Mouse (Mus musculus) small intestine, adult 2 months (tissue): ENCODE measurements around the gene Scimp.

Experiments used
- CTCF ChIP-seq: fragments of 200-500 bp; IDR thresholded peaks from 2 replicates; pipeline ENCODE4 v1.5.1; 2012; ENCODE audit warnings: low read depth, mild to moderate bottlenecking, control low read depth, inconsistent platforms, low read length, moderate library complexity, mixed read lengths; ENCODE audit not compliant: insufficient replicate concordance, insufficient read length; ENCODE audit errors: extremely low read depth
- POLR2A ChIP-seq: fragments of 200-500 bp; IDR thresholded peaks from 2 replicates; pipeline ENCODE4 v1.6.1; 2012; ENCODE audit warnings: low read depth, mild to moderate bottlenecking, control low read depth, inconsistent platforms, low read length, moderate library complexity

DNA sequence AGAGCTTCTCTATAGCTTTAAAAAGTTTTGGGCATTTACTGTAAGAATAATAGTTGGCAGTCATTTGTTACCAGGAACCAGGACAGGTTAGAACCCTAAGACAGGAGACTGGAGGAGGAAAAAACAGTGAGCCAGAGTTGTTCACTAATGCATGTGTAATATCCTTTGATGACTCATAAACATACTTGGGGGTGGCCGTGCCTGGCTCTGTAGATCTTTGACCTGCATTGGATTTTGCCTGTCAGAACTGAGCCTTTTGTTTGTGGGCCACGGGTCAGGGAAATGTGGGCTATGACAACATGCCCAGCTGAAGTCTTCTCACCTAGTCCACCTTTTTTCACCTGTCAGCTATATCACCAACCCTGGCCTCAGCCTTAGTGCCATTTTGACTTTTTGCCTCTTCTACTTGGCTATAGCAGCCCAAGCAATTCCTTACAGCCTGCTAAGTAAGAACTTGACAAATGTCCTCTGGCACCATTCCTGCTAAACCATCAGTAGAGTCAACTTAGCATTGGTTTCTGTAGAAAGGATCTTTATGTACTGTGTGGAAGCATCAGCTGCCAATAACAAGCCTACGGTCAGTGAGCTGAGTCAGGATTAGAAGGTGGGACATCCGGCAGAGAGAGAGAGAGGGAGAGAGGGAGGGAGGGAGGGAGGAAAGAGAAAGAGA lies 64.4 kb downstream of the Scimp start:
- TF ChIP-seq CTCF (no peak), POLR2A (no peak)
